Mouse (Mus musculus) regulatory T cell (primary cell): ENCODE results near the gene Akap13.

ENCODE experiments used
- in situ Hi-C: fragments of 300-600 bp; cut with MboI, MseI; formaldehyde crosslinking; loops from one replicate; pipeline ENCODE4 v1.15.1; 2025; ENCODE audit warnings: high pct_unique_total_duplicates

Akap13 gene

GRCm38 (mm10) chr7:75553667-75554045, 98.3 kb downstream of the Akap13 start:
- in situ Hi-C loops = no loop called here

DNA sequence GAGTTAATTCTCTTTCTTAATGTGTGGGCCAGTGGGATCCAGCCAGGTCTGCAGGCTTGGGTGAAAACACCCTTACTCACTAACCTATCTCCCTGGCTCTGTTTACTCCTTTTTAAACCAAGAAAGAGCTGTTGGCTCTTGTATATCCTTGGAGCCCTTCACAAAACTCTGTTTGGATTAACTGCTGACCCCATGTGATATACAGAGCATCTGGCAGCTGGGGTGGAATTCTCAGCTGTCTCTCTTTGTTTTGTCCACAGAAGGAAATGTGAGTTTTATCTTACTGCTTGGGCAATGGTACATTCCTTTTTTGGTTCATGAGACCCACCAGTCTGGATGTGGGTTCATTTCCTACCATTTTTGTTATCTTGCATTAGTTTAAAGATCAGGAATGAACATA, 98.7 kb downstream of the Akap13 start:
- in situ Hi-C loops = no loop called here

DNA sequence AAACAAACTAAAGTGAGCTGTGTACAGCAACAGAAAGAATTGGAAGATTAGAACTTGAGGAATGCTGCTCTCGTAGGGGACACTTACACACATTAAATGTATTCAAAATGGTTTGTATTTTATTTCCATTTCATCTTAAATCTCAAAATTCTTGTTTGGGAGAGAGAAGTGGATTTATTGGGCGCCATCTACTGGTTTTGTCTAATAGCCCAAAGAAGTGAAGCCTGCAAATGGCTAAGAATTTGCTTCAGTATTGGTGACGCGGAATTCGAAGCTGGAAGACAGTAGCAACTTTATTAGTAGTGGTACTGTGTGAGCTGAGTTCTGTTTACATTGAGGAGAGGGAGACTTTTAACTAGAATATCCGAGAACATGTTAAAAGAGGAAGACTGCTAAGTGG, 100.6 kb downstream of the Akap13 start:
- in situ Hi-C loops = loop anchor here (5.0 kb wide), 2 partner anchors 76 to 169 kb away; no protein-coding TSS in a partner anchor

DNA sequence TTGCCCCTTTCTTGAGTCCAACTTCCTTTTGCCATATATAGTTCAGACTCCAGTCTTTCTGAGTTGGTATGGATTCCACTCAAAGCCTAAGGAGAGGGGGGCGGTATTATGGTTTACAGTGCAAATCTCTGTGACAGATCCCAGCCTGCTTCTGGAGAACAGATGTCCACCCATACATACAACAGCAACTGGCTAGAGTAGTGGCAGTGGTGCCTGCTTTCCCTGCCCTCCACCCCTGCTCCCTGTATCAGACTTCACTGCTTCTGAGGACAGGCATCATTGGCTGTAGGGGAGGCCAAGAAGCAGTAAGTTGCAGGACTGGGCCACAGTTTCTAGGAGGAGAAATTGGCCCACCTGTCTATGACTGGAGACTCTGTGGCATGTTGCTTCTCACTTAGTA, 102.9 kb downstream of the Akap13 start:
- in situ Hi-C loops = loop anchor here (5.0 kb wide), 2 partner anchors 74 to 171 kb away; no protein-coding TSS in a partner anchor

DNA sequence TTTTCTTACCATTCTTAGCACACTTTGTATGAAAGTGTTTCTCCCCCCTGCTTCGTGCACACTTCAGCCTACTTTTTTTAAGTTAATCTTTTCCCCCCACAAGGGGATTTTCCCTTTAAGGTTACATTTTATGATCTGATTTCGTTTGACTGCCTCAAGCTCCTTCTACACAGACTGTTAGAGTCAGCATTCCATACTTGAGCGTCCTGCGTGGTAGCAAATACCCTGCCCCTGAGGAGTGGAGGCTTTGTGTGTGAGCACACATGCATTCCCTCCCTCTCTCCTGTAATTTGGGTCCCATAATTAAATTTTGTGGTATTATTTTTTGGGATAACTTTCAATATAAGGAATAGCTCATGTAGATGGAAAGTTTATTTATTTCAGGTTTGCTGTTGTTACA, 103.8 kb downstream of the Akap13 start:
- in situ Hi-C loops = loop anchor here (5.0 kb wide), 2 partner anchors 73 to 172 kb away; no protein-coding TSS in a partner anchor

DNA sequence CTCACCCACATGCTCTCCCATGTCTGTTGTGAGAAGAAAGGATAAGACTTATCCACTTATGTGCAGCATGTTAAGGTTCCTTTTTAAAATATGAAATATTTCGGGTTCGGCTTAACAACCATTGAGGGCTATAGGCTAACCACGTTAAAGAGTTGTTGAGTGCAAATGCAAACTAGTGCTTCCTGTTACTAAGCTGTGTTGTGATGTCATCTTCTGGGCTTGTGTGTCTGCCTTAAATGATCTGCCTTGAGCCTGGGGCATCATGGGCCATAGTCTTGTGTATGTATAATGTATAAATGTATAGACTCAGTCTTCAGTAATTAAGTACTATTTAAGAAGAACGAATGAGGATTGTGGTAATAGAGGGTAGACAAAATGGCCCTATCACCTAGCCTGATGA, 104.6 kb downstream of the Akap13 start:
- in situ Hi-C loops = loop anchor here (5.0 kb wide), 2 partner anchors 72 to 173 kb away; no protein-coding TSS in a partner anchor

DNA sequence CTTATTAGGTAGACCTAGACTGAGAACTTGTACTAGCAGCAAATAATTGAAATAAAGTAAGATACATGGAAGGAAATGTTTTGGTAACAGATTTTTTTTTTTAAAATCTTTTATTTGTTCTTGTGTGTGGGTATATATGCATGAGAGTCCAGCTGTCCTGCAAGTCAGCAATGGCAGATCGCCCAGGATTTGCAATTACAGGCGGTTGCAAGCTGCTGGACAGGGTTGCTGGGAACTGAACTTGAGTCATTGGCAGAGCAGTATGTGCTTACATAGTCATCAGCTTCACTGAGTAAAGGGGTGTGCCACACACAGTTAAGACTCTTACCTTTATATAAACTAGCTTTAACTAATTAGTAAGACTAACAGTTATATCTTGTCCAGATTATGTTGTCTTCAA, 105.2 kb downstream of the Akap13 start:
- in situ Hi-C loops = no loop called here

GRCm38 (mm10) chr7:75561134-75561533, 105.8 kb downstream of the Akap13 start:
- in situ Hi-C loops = no loop called here

DNA sequence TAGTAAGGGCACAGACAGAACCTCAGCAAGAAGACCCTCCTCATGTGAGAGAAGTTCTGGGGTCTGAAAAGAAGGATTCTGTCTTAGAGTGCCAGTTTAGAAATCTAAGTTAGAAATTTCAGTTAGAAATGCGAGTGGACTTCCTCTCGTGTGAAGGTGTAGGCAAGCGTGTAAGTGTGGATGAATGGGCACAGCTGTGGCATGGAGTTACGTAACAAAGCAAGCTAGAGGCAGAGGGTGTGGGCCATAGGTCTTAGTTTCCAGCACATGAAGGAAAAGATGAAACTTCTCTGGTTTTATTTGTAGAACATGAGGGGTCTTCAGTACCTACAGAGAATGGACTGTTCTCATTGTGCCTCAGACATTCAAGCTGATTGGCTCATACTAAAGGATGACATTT, 112.9 kb downstream of the Akap13 start:
- in situ Hi-C loops = no loop called here

DNA sequence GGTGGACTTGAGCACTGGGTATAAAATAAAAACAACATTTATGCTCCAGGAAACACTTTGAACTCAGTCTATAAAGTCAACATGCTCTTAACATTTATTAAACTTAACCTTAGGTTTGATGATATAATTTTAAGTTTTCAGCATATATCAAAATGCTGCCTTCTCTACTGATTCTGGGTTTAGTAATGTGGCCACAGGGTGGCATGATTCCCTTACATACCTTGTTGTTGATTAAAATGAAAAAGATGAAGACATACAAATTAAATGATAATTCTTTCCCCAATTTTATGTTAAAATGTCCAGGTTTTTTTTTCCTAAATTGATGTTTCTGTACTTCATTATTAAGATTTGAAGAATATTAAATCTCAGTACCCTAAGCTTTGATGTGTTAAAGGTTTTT, 113.5 kb downstream of the Akap13 start:
- in situ Hi-C loops = no loop called here

DNA sequence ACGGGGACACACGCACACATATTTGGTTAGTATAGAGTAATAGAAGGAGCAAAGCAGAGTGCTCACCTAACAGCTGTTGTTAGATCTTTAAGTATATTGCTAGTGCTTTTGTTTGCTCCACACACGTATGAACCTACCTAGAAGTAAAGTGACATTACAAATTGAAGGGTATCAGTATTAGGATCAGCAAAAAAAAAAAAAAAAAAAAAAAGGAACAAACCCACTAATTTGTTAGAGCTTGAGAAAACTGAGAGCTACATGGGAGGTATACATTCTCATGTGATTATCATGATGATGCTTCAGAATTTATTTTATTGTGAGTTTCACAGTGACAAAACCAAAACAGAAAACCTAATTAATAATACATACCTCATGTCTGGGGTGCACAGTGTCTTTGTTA, 114.9 kb downstream of the Akap13 start:
- in situ Hi-C loops = loop anchor here (5.0 to 10.0 kb wide), 2 partner anchors 42 to 205 kb away; no protein-coding TSS in a partner anchor

- in situ Hi-C loops = loop anchor here (5.0 to 10.0 kb wide), 2 partner anchors 41 to 204 kb away; no protein-coding TSS in a partner anchor
Observed at GRCm38 (mm10) chr7:75571078-75571477, 115.7 kb downstream of the Akap13 start.

DNA sequence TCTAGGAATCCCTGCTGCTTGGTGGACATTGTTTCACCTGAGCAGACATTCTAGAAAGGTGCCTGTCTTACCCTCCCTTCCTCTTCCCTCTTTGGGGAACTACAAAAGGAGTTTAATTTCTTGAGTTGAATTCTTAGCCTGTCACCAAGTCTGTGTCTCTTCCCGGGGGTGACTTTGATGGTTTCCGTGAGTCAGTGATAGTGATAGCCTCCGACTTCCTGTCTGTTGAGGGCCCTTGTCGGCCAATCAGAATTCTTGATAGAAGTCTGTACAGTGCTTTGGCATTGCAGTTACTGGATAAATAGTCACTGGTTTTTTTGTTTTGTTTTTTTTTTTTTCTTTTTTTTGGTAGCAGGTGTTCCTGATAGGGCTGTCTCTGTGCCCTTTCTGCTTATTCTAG, 116.8 kb downstream of the Akap13 start:
- in situ Hi-C loops = loop anchor here (5.0 to 10.0 kb wide), 2 partner anchors 40 to 203 kb away; no protein-coding TSS in a partner anchor

- in situ Hi-C loops = loop anchor here (5.0 to 10.0 kb wide), 2 partner anchors 200 to 1043 kb away; no protein-coding TSS in a partner anchor
Observed at GRCm38 (mm10) chr7:75575120-75575649, 119.9 kb downstream of the Akap13 start.

DNA sequence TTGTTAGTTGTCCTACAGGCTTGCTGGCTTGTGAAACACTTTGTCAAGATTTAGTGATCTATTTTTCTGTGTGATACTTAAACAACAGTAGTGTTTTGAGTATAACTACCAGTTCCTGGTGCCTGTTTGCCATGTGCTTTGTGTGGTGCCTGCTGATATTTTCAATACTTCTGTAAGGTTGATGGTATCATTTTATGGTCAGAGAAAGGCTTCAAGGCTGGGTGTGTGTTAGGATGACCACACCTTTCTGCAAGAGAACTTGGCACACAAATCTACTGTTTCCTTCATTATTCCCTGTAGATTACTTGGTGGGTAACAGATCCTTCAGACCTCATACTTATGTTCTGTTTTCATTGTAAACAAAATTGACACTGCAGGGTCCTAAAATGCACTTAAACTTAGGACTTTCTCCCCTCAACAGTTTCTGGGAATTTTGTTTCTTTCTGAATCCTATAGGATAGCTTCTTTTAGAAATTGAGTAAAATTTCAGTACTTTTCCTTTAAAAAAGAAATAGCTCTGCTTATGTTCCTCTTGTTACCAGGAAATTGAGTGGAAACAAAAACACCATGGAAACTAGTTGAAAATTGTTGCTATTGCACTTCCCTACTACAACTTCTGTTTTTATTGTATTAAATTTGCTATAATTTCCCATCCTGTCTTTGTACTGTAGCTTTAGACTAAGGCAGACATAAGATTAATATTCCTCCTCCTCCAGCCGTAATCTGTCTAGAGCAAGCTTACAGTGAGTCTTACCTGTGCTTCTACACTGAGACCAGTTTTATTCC, 120.7 kb downstream of the Akap13 start:
- in situ Hi-C loops = loop anchor here (5.0 to 10.0 kb wide), 2 partner anchors 199 to 1044 kb away; no protein-coding TSS in a partner anchor

GRCm38 (mm10) chr7:75576851-75577250, 121.5 kb downstream of the Akap13 start:
- in situ Hi-C loops = loop anchor here (5.0 to 10.0 kb wide), 2 partner anchors 198 to 1045 kb away; no protein-coding TSS in a partner anchor

GRCm38 (mm10) chr7:75577353-75577752, 122.0 kb downstream of the Akap13 start:
- in situ Hi-C loops = loop anchor here (5.0 to 10.0 kb wide), 2 partner anchors 197 to 1045 kb away; no protein-coding TSS in a partner anchor

DNA sequence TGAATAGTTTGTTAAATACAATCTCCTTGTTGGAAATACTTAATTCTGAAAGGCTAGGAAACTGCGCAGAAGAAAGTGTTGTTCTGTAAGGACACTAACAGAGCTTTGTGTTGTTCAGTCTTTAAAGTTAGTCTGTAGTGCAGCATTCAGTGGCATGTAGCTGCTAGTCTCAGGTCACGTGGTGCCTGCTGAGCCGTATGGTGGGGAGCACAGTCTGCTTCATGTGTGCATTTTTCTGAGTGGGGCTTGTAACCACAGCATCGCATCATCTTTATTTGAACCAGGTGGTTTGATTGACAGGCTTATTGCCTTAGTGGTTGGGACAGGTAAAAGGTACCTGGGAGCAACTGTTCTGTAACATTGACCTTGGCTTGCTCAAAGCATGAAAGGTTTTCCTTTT, 123.3 kb downstream of the Akap13 start:
- in situ Hi-C loops = loop anchor here (5.0 to 10.0 kb wide), 2 partner anchors 196 to 1046 kb away; no protein-coding TSS in a partner anchor

DNA sequence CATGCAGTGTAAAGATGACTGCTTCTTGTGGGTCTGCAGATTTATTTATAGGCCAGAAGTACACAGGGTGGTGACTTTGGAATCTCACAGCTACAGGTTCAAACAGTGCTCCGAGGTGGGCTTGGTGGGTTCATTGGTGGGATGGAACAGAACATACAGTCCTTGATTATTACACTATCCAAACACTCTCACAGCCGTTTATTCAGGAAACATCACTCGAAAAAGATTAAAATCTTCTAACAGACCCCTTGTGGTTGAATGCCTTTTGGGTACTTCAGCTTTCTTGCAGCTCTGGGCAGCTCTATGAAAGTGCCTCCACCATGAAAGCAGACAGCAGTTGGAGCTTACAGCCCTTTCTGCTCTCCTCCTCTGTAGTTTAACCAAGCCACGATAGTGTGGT, 126.8 kb downstream of the Akap13 start:
- in situ Hi-C loops = no loop called here

GRCm38 (mm10) chr7:75584100-75584499, 128.8 kb downstream of the Akap13 start:
- in situ Hi-C loops = no loop called here

- in situ Hi-C loops = no loop called here
Observed at GRCm38 (mm10) chr7:75585409-75585808, 130.1 kb downstream of the Akap13 start.

- in situ Hi-C loops = no loop called here
Observed at GRCm38 (mm10) chr7:75586113-75586512, 130.8 kb downstream of the Akap13 start.
